9 mouse cellular contexts compared by ENCODE assay signal in genomic region chr10:95414316-95415158, GRCm38 (mm10). TPM values are rescaled to one million over a fixed set of nuclear protein-coding genes. Genes with fewer than 3 reads are reported as not detected.
DNase-seq lines count a peak whose midpoint lies in the region; ATAC-seq and TF ChIP-seq lines count a peak whose summit lies in the region.
"Had no signal": no experiment of that assay in that cellular context is flagged by ENCODE, and none has a peak within 500 bp of the region (broad histone marks: within the 10 kb centered on the region; RNA-seq: fewer than 3 reads in every experiment).

No protein-coding gene starts in this region.

- H3K36me3 ChIP-seq in hindbrain, embryonic 16.5 days (ENCODE audit: control insufficient read depth, insufficient read depth, low read length) = no peaks in the 10 kb centered on the region
- no peaks in the 10 kb centered on the region for H3K36me3 ChIP-seq in limb, embryonic 11.5 days (ENCODE audit: control insufficient read depth, insufficient read depth, low read length)
- H3K36me3 ChIP-seq in midbrain, embryonic 14.5 days (ENCODE audit: control insufficient read depth, insufficient read depth, low read length) = peaks cover 3% of the 10 kb centered on the region; the same call in 1 of the 2 replicates
- H3K36me3 ChIP-seq in stomach, postnatal 0 days (ENCODE audit: control insufficient read depth, insufficient read depth, low read length) = 0 out of 2 replicates have a peak, but pooled peaks cover 3% of the 10 kb centered on the region

- H3K27me3 ChIP-seq in hindbrain, embryonic 16.5 days (replicated peaks; ENCODE audit: control insufficient read depth, insufficient read depth, low read length) = no peaks in the 10 kb centered on the region
- H3K27me3 ChIP-seq in limb, embryonic 11.5 days (ENCODE audit: control insufficient read depth, insufficient read depth, low read length) = no peaks in the 10 kb centered on the region
- 0 out of 2 replicates have a peak, but pooled peaks cover 5% of the 10 kb centered on the region for H3K27me3 ChIP-seq in midbrain, embryonic 14.5 days (ENCODE audit: control insufficient read depth, insufficient read depth, low read length)
- no peaks in the 10 kb centered on the region for H3K27me3 ChIP-seq in stomach, postnatal 0 days (ENCODE audit: control insufficient read depth, insufficient read depth, low read length)
- H3K27me3 ChIP-seq: Patski had no signal

- peak overlapping the region; percentile 79 for H3K4me3 ChIP-seq in layer of hippocampus, adult 2 months
- H3K4me3 ChIP-seq in hindbrain, embryonic 16.5 days (ENCODE audit: low read length) = peak overlapping the region; percentile 90
- peak overlapping the region; percentile 57 for H3K4me3 ChIP-seq in limb, embryonic 11.5 days (ENCODE audit: low read depth, low read length)
- H3K4me3 ChIP-seq in midbrain, embryonic 14.5 days (replicated peaks; ENCODE audit: low read depth, low read length) = peak overlapping the region; percentile 69
- H3K4me3 ChIP-seq in stomach, postnatal 0 days (ENCODE audit: low read depth, low read length) = peak overlapping the region; percentile 89

- WGBS in hindbrain, embryonic 16.5 days = under 1% methylated on average over 64 of the region's 65 CpGs
- under 1% methylated on average over 55 of the region's 65 CpGs for WGBS in limb, embryonic 11.5 days
- under 1% methylated on average over 65 of the region's 65 CpGs for WGBS in midbrain, embryonic 14.5 days
- WGBS in stomach, postnatal 0 days = 5% methylated on average over 63 of the region's 65 CpGs

- H3K4me1 ChIP-seq in hindbrain, embryonic 16.5 days (ENCODE audit: control insufficient read depth, insufficient read depth, low read depth, low read length) = peaks cover 11% of the 10 kb centered on the region
- H3K4me1 ChIP-seq in limb, embryonic 11.5 days (ENCODE audit: control insufficient read depth, insufficient read depth, low read length) = peaks cover 6% of the 10 kb centered on the region; the same call in 1 of the 2 replicates
- peaks cover 14% of the 10 kb centered on the region for H3K4me1 ChIP-seq in midbrain, embryonic 14.5 days (ENCODE audit: control insufficient read depth, insufficient read depth, low read length)
- no peaks in the 10 kb centered on the region for H3K4me1 ChIP-seq in stomach, postnatal 0 days (replicated peaks; ENCODE audit: control insufficient read depth, insufficient read depth)

- peak overlapping the region; percentile 83 for H3K27ac ChIP-seq in layer of hippocampus, adult 2 months
- peak overlapping the region; percentile 93 for H3K27ac ChIP-seq in hindbrain, embryonic 16.5 days (ENCODE audit: low read depth, low read length)
- H3K27ac ChIP-seq in limb, embryonic 11.5 days (replicated peaks; ENCODE audit: low read depth, low read length) = no peak overlapping the region
- peak overlapping the region; percentile 90; the same call in 1 of the 2 replicates for H3K27ac ChIP-seq in midbrain, embryonic 14.5 days (replicated peaks; ENCODE audit: low read depth, low read length)
- H3K27ac ChIP-seq in stomach, postnatal 0 days (replicated peaks) = peak overlapping the region; percentile 53; the same call in 1 of the 2 replicates

- H3K9ac ChIP-seq in hindbrain, embryonic 16.5 days (ENCODE audit: low read depth, low read length) = peak overlapping the region; percentile 90
- H3K9ac ChIP-seq in limb, embryonic 11.5 days (ENCODE audit: low read length) = peak overlapping the region; percentile 72
- peak overlapping the region; percentile 82 for H3K9ac ChIP-seq in midbrain, embryonic 14.5 days (replicated peaks; ENCODE audit: low read length)
- peak overlapping the region; percentile 93 for H3K9ac ChIP-seq in stomach, postnatal 0 days (ENCODE audit: low read length)

- TF ChIP-seq CTCF in layer of hippocampus, adult 2 months (conservative IDR thresholded peaks at IDR 0.05) = no peak
- peak; percentile 28; the same call in 1 of the 2 replicates for TF ChIP-seq CTCF in stomach, postnatal 0 days (IDR thresholded peaks at IDR 0.05; ENCODE audit: low read depth)

- DNase-seq in layer of hippocampus, adult 2 months (ENCODE audit: low spot score in 2 of 2) = peak in 1 of 2 experiments; percentile 32
- DNase-seq in layer of hippocampus, adult 11-12 months (ENCODE audit: low spot score) = no peak
- DNase-seq in brain, adult 2 months (ENCODE audit: low read depth, low spot score) = peak; percentile 63
- DNase-seq in limb, embryonic 11.5 days (ENCODE audit: low spot score) = peak; percentile 80
- peak; percentile 83 for DNase-seq in midbrain, embryonic 14.5 days
- peak; percentile 56 for DNase-seq in stomach, postnatal 0 days (ENCODE audit: low spot score)

- peak overlapping the region; percentile 98 for H3K4me2 ChIP-seq in hindbrain, embryonic 16.5 days (ENCODE audit: low read length)
- H3K4me2 ChIP-seq in limb, embryonic 11.5 days (ENCODE audit: low read depth, severe bottlenecking) = peak overlapping the region; percentile 95
- peak overlapping the region; percentile 96 for H3K4me2 ChIP-seq in midbrain, embryonic 14.5 days (ENCODE audit: low read length)
- H3K4me2 ChIP-seq in stomach, postnatal 0 days (replicated peaks; ENCODE audit: low read depth) = peak overlapping the region; percentile 95

- TF ChIP-seq EP300 in stomach, postnatal 0 days (optimal IDR thresholded peaks at IDR 0.05) = no peak

- peak; percentile 26 for ATAC-seq in frontal cortex, adult (ENCODE audit: low TSS enrichment)
- ATAC-seq in hindbrain, embryonic 16.5 days = peak; percentile 26; the same call in 1 of the 2 replicates
- ATAC-seq in limb, embryonic 11.5 days (ENCODE audit: insufficient number of reproducible peaks, low FRiP score, low TSS enrichment, low read depth) = 0 out of 2 replicates have a peak, but pooled peaks have one; percentile 19
- peak; percentile 1; the same call in 1 of the 2 replicates for ATAC-seq in midbrain, embryonic 14.5 days (ENCODE audit: low FRiP score, low TSS enrichment)
- ATAC-seq in stomach, postnatal 0 days (ENCODE audit: low FRiP score, low TSS enrichment) = no peak; the same call in 1 of the 2 replicates

- no peaks in the 10 kb centered on the region for H3K9me3 ChIP-seq in hindbrain, embryonic 16.5 days (ENCODE audit: control insufficient read depth, low read length)
- no peaks in the 10 kb centered on the region for H3K9me3 ChIP-seq in limb, embryonic 11.5 days (ENCODE audit: control insufficient read depth, low read length)
- H3K9me3 ChIP-seq in midbrain, embryonic 14.5 days (ENCODE audit: control insufficient read depth, low read length) = no peaks in the 10 kb centered on the region
- no peaks in the 10 kb centered on the region for H3K9me3 ChIP-seq in stomach, postnatal 0 days (ENCODE audit: control insufficient read depth, low read length)

RNA-seq across cellular contexts. Expression of gene Socs2, which starts 2.4 kb away (rescaled TPM):
- 10 to 100 TPM; 28.8 to 36.3 TPM for total RNA-seq in layer of hippocampus, adult 2 months (2021)
- 121 and 122 TPM in 2 replicates for polyA plus RNA-seq in hindbrain, embryonic 16.5 days (2015; fragmentation: Nextera tagmentation; extraction: Ambion mirVana)
- polyA plus RNA-seq in limb, embryonic 11.5 days (2014; fragmentation: Nextera tagmentation; extraction: Ambion mirVana) = 42.9 and 48.1 TPM in 2 replicates
- polyA plus RNA-seq in midbrain, embryonic 14.5 days (2014; fragmentation: Nextera tagmentation; extraction: Ambion mirVana) = 144 and 150 TPM in 2 replicates
- polyA plus RNA-seq in stomach, postnatal 0 days (2015; fragmentation: Nextera tagmentation; extraction: Ambion mirVana) = 90.4 and 92.3 TPM in 2 replicates
